ENCODE assay signal across 10 mouse cellular contexts in the genomic region with DNA sequence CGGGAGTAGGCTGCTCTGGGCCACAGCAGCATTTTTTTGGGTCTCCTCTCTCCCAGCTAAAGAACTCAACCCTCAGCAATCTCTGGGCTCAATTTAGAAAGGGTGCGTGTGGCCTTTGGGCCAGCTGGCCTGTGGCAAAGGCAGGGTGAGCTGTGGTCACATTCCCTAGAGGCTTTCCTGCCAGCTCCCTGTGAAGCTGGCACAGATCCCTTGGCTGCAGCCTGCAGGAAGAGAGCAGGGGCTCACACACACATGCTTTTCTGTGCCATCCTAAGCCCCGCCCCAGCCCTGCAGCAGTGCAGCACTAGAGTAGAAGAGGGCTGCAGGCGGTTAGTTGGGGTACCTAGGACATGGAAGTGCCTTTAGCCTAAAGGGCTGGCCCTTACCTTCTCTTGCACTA. TPM values are rescaled to one million over a fixed set of nuclear protein-coding genes. Genes with fewer than 3 reads are reported as not detected.
DNase-seq lines count a peak whose midpoint lies in the region; ATAC-seq and TF ChIP-seq lines count a peak whose summit lies in the region.
"Had no signal": no experiment of that assay in that cellular context is flagged by ENCODE, and none has a peak within 500 bp of the region (broad histone marks: within the 10 kb centered on the region; RNA-seq: fewer than 3 reads in every experiment).

No protein-coding gene starts in this region.

- no peak overlapping the region for H3K4me3 ChIP-seq in gastrocnemius, adult 2 months
- no peak overlapping the region for H3K4me3 ChIP-seq in midbrain, embryonic 15.5 days
- H3K4me3 ChIP-seq in midbrain, embryonic 11.5 days (ENCODE audit: low read depth, low read length), result no peak overlapping the region
- H3K4me3 ChIP-seq in forebrain, embryonic 15.5 days, result no peak overlapping the region
- no peak overlapping the region for H3K4me3 ChIP-seq in limb, embryonic 13.5 days
- no peak overlapping the region for H3K4me3 ChIP-seq in liver, embryonic 12.5 days
- H3K4me3 ChIP-seq: liver, embryonic 15.5 days had no signal

- no peak for TF ChIP-seq CTCF in gastrocnemius, adult 2 months (IDR thresholded peaks at IDR 0.05)

- intact Hi-C loops in gastrocnemius, adult 2 months (cut with DNase I), result no loop called here

- H3K4me2 ChIP-seq in midbrain, embryonic 15.5 days, result no peak overlapping the region
- H3K4me2 ChIP-seq in midbrain, embryonic 11.5 days, result no peak overlapping the region
- H3K4me2 ChIP-seq in forebrain, embryonic 15.5 days (replicated peaks), result no peak overlapping the region
- H3K4me2 ChIP-seq in limb, embryonic 13.5 days (replicated peaks), result no peak overlapping the region
- H3K4me2 ChIP-seq in liver, embryonic 12.5 days, result no peak overlapping the region
- H3K4me2 ChIP-seq: liver, embryonic 15.5 days had no signal

- peak; percentile 81 for DNase-seq in gastrocnemius, adult 2 months
- no peak for DNase-seq in gastrocnemius, postnatal 4 days (ENCODE audit: low spot score in 2 of 2)
- DNase-seq in midbrain, embryonic 11.5 days (ENCODE audit: low spot score, missing footprints), result no peak
- DNase-seq in c-Kit-positive CD71-positive TER-119-positive erythroid progenitor cells, embryonic 14.5 days (ENCODE audit: low spot score), result no peak

- H3K27me3 ChIP-seq in midbrain, embryonic 15.5 days (replicated peaks), result peaks cover 24% of the 10 kb centered on the region
- H3K27me3 ChIP-seq in midbrain, embryonic 11.5 days (ENCODE audit: control insufficient read depth, insufficient read depth, low read length), result peaks cover 39% of the 10 kb centered on the region
- no peaks in the 10 kb centered on the region for H3K27me3 ChIP-seq in forebrain, embryonic 15.5 days
- H3K27me3 ChIP-seq in limb, embryonic 13.5 days, result peaks cover 63% of the 10 kb centered on the region
- peaks cover 94% of the 10 kb centered on the region for H3K27me3 ChIP-seq in liver, embryonic 12.5 days (replicated peaks)
- H3K27me3 ChIP-seq: CH12.LX had no signal

- ATAC-seq in midbrain, embryonic 15.5 days (replicated peaks), result peak; percentile 30; the same call in 1 of the 2 replicates
- ATAC-seq in midbrain, embryonic 11.5 days (ENCODE audit: low FRiP score), result no peak
- ATAC-seq in forebrain, embryonic 15.5 days (replicated peaks), result peak; percentile 65
- no peak for ATAC-seq in limb, embryonic 13.5 days (ENCODE audit: low FRiP score, low read depth)
- no peak for ATAC-seq in liver, embryonic 12.5 days

- H3K36me3 ChIP-seq in midbrain, embryonic 15.5 days (replicated peaks), result no peaks in the 10 kb centered on the region
- no peaks in the 10 kb centered on the region for H3K36me3 ChIP-seq in midbrain, embryonic 11.5 days (ENCODE audit: control insufficient read depth, insufficient read depth, low read length)
- H3K36me3 ChIP-seq in forebrain, embryonic 15.5 days, result no peaks in the 10 kb centered on the region
- no peaks in the 10 kb centered on the region for H3K36me3 ChIP-seq in limb, embryonic 13.5 days
- H3K36me3 ChIP-seq in liver, embryonic 12.5 days, result no peaks in the 10 kb centered on the region
- H3K36me3 ChIP-seq: liver, embryonic 15.5 days had no signal

- 66% methylated on average over 4 of the region's 4 CpGs for WGBS in midbrain, embryonic 15.5 days
- 65% methylated on average over 4 of the region's 4 CpGs for WGBS in midbrain, embryonic 11.5 days
- 28% methylated on average over 4 of the region's 4 CpGs for WGBS in forebrain, embryonic 15.5 days
- WGBS in limb, embryonic 13.5 days, result 69% methylated on average over 4 of the region's 4 CpGs
- WGBS in liver, embryonic 12.5 days (ENCODE audit: insufficient replicate concordance), result 64% methylated on average over 4 of the region's 4 CpGs

- H3K9ac ChIP-seq in midbrain, embryonic 15.5 days, result no peak overlapping the region
- H3K9ac ChIP-seq in midbrain, embryonic 11.5 days (ENCODE audit: low read length), result no peak overlapping the region
- H3K9ac ChIP-seq in forebrain, embryonic 15.5 days (replicated peaks), result no peak overlapping the region
- H3K9ac ChIP-seq in limb, embryonic 13.5 days, result no peak overlapping the region
- H3K9ac ChIP-seq in liver, embryonic 12.5 days, result no peak overlapping the region
- H3K9ac ChIP-seq: liver, embryonic 15.5 days had no signal

- H3K27ac ChIP-seq in gastrocnemius, adult 2 months, result no peak overlapping the region; the same call in 1 of the 2 replicates
- H3K27ac ChIP-seq in midbrain, embryonic 15.5 days, result no peak overlapping the region
- H3K27ac ChIP-seq in midbrain, embryonic 11.5 days (ENCODE audit: low read depth, low read length), result no peak overlapping the region
- H3K27ac ChIP-seq in forebrain, embryonic 15.5 days (replicated peaks), result no peak overlapping the region
- H3K27ac ChIP-seq in limb, embryonic 13.5 days, result peak overlapping the region; percentile 33; the same call in 1 of the 2 replicates
- H3K27ac ChIP-seq in liver, embryonic 12.5 days, result no peak overlapping the region
- H3K27ac ChIP-seq: liver, embryonic 15.5 days had no signal

- H3K9me3 ChIP-seq in midbrain, embryonic 15.5 days, result no peaks in the 10 kb centered on the region
- no peaks in the 10 kb centered on the region for H3K9me3 ChIP-seq in midbrain, embryonic 11.5 days (ENCODE audit: control insufficient read depth, low read length)
- no peaks in the 10 kb centered on the region for H3K9me3 ChIP-seq in forebrain, embryonic 15.5 days
- no peaks in the 10 kb centered on the region for H3K9me3 ChIP-seq in limb, embryonic 13.5 days
- H3K9me3 ChIP-seq in liver, embryonic 12.5 days (replicated peaks), result no peaks in the 10 kb centered on the region
- H3K9me3 ChIP-seq: liver, embryonic 15.5 days had no signal

- no peaks in the 10 kb centered on the region for H3K4me1 ChIP-seq in midbrain, embryonic 15.5 days
- peaks cover 2% of the 10 kb centered on the region; the same call in 1 of the 2 replicates for H3K4me1 ChIP-seq in midbrain, embryonic 11.5 days (ENCODE audit: control insufficient read depth, insufficient read depth, low read length)
- peaks cover 15% of the 10 kb centered on the region; the same call in 1 of the 2 replicates for H3K4me1 ChIP-seq in forebrain, embryonic 15.5 days
- peaks cover 44% of the 10 kb centered on the region for H3K4me1 ChIP-seq in limb, embryonic 13.5 days
- H3K4me1 ChIP-seq in liver, embryonic 12.5 days, result no peaks in the 10 kb centered on the region
- H3K4me1 ChIP-seq: liver, embryonic 15.5 days had no signal

RNA-seq across cellular contexts. Expression of gene Pja1, which starts 38.7 kb away (rescaled TPM):
- total RNA-seq in gastrocnemius, adult 2 months (2021), result 10 to 100 TPM; 12.9 to 16.7 TPM
- 10 to 100 TPM; 59.4 to 67.5 TPM for total RNA-seq in gastrocnemius, postnatal 4 days (2021)
- polyA plus RNA-seq in midbrain, embryonic 15.5 days (2015; fragmentation: Nextera tagmentation; extraction: Ambion mirVana), result 374 and 387 TPM in 2 replicates
- 213 and 222 TPM in 2 replicates for polyA plus RNA-seq in midbrain, embryonic 11.5 days (2014; fragmentation: Nextera tagmentation; extraction: Ambion mirVana)
- 360 and 385 TPM in 2 replicates for polyA plus RNA-seq in forebrain, embryonic 15.5 days (2015; fragmentation: Nextera tagmentation; extraction: Ambion mirVana)
- 178 and 180 TPM in 2 replicates for polyA plus RNA-seq in limb, embryonic 13.5 days (2015; fragmentation: Nextera tagmentation; extraction: Ambion mirVana)
- polyA plus RNA-seq in liver, embryonic 12.5 days (2016; fragmentation: Nextera tagmentation; extraction: Ambion mirVana), result 45.7 and 46.9 TPM in 2 replicates

Comparison
In these comparisons a context has a peak if more than half of its experiments do, and no peak if none do; other contexts are left out.
1. ATAC-seq: peak in midbrain, embryonic 15.5 days (single experiment) and forebrain, embryonic 15.5 days (single experiment); none in midbrain, embryonic 11.5 days (single experiment), limb, embryonic 13.5 days (single experiment) and liver, embryonic 12.5 days (single experiment).